Mouse (Mus musculus) liver, adult 2 months (tissue): ENCODE measurements around the gene Klhl11.

Experiments used
- CTCF ChIP-seq: fragments of 200-500 bp; IDR thresholded peaks from 2 replicates; pipeline ENCODE4 v1.5.1; 2011; ENCODE audit warnings: low read depth, low read length, control low read depth
- POLR2A ChIP-seq: fragments of 200-500 bp; IDR thresholded peaks from 2 replicates; pipeline ENCODE4 v1.6.1; 2011; ENCODE audit warnings: low read length, control low read depth; ENCODE audit not compliant: insufficient read depth; ENCODE audit errors: extremely low read depth

DNA sequence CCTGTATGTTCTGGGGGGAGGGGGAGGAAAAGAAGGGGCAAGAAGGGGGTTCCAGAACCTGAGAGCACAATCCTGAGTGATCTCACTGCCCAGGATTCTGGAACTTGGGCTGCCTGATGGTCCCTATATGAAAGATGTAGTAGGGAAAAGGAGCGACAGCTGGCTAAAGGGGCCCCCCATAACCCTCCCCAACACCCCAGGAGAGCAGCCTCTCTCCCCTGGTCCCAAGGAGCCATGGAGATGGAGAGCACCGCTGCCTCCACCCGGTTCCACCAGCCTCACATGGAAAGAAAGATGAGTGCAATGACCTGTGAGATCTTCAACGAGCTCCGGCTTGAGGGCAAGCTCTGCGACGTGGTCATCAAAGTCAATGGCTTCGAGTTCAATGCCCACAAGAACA, 30.7 kb downstream of the Klhl11 start, which contains the start of the genes Nt5c3b and Klhl10:
- TF ChIP-seq CTCF = no peak
- TF ChIP-seq POLR2A = no peak
